Mouse (Mus musculus) neural tube, embryonic 14.5 days (tissue): ENCODE measurements around the gene Ajm1. TPM values are rescaled to one million over a fixed set of nuclear protein-coding genes. Genes with fewer than 3 reads are reported as not detected.

Experiments used
- ATAC-seq: fragments of 200-750 bp; cut with Nextera tagmentation; 2 replicates; pipeline ENCODE4 v1.8.0; 2017; ENCODE audit warnings: low read depth, mild to moderate bottlenecking, moderate TSS enrichment, moderate library complexity
- H3K27ac ChIP-seq: fragments of 300-500 bp; sonication (generic); 2 replicates; pipeline ENCODE4 v1.5.1; 2014; ENCODE audit warnings: low read depth, mild to moderate bottlenecking, control low read depth, low read length, moderate library complexity, mixed read lengths
- H3K27me3 ChIP-seq: fragments of 300-500 bp; sonication (generic); 2 replicates; pipeline ENCODE4 v1.6.1; 2014; ENCODE audit warnings: low read length; ENCODE audit not compliant: control insufficient read depth, insufficient read depth
- H3K36me3 ChIP-seq: fragments of 300-500 bp; sonication (generic); 2 replicates; pipeline ENCODE4 v1.6.1; 2014; ENCODE audit warnings: low read length, mixed read lengths; ENCODE audit not compliant: control insufficient read depth, insufficient read depth
- H3K4me1 ChIP-seq: fragments of 300-500 bp; sonication (generic); 2 replicates; pipeline ENCODE4 v1.6.1; 2014; ENCODE audit warnings: low read length; ENCODE audit not compliant: control insufficient read depth, insufficient read depth
- H3K4me2 ChIP-seq: fragments of 300-500 bp; sonication (generic); 2 replicates; pipeline ENCODE4 v1.6.1; 2014; ENCODE audit warnings: mild to moderate bottlenecking, low read depth, low read length, control low read depth
- H3K4me3 ChIP-seq: fragments of 300-500 bp; sonication (generic); 2 replicates; pipeline ENCODE4 v1.5.1; 2014; ENCODE audit warnings: low read depth, low read length, control low read depth, mixed read lengths
- H3K9ac ChIP-seq: fragments of 300-500 bp; sonication (generic); replicated peaks from 2 replicates; pipeline ENCODE4 v1.6.1; 2014; ENCODE audit warnings: low read depth, mild to moderate bottlenecking, control low read depth, low read length, mixed read lengths
- H3K9me3 ChIP-seq: fragments of 300-500 bp; sonication (generic); 2 replicates; pipeline ENCODE4 v1.6.1; 2016; ENCODE audit warnings: low read length; ENCODE audit not compliant: control insufficient read depth
- WGBS: fragments of 180-500 bp; shearing (Covaris S2); extraction: QIAGEN DNeasy Blood & Tissue Kit; methylation state at CpG from one replicate; pipeline ENCODE4 v1.1.7; 2014; 5-methylcytosine and 5-hydroxymethylcytosine counted together
- polyA plus RNA-seq: library from polyadenylated mRNA; unstranded; fragments of >200 nt; fragmentation: Nextera tagmentation; extraction: Ambion mirVana; gene quantifications from 2 replicates; pipeline ENCODE4 v1.2.1, GENCODE M21; 2014

Gene Ajm1
- 8.1 and 13.3 TPM in 2 replicates for polyA plus RNA-seq

GRCm38 (mm10) chr2:25581294-25581864, at the start of gene Ajm1:
TSS of gene Ajm1 (minus strand) at chr2:25581757.
- H3K4me1 ChIP-seq = peaks cover 43% of the 10 kb centered on the region

GRCm38 (mm10) chr2:25628738-25629137, 47.2 kb upstream of the Ajm1 start:
- H3K4me1 ChIP-seq = no peaks in the 10 kb centered on the region
- 46% methylated on average over 4 of the region's 4 CpGs for WGBS
- H3K27me3 ChIP-seq = no peaks in the 10 kb centered on the region
- H3K4me3 ChIP-seq = no peak overlapping the region
- no peak for ATAC-seq
- no peaks in the 10 kb centered on the region for H3K36me3 ChIP-seq
- no peak overlapping the region for H3K4me2 ChIP-seq
- no peaks in the 10 kb centered on the region for H3K9me3 ChIP-seq
- no peak overlapping the region for H3K27ac ChIP-seq
- no peak overlapping the region for H3K9ac ChIP-seq

More at GRCm38 (mm10) chr2:25581294-25581864, at the start of gene Ajm1:
- Histone ChIP-seq H3K9me3 (no peaks in the 10 kb centered on the region), H3K27me3 (peaks cover 41% of the 10 kb centered on the region), H3K4me2 (peak within 1 kb of the TSS; percentile 66), H3K4me3 (peak within 1 kb of the TSS; percentile 51), H3K36me3 (peaks cover 10% of the 10 kb centered on the region; the same call in 1 of the 2 replicates), H3K9ac (peak within 1 kb of the TSS; percentile 56), H3K27ac (peak within 1 kb of the TSS; percentile 62)
- WGBS = 6% methylated on average over 19 of the region's 19 CpGs
- ATAC-seq = peak; percentile 76

GRCm38 (mm10) chr2:25627811-25628210, 46.3 kb upstream of the Ajm1 start, which contains the start of gene Fcna:
TSS of gene Fcna (minus strand) at chr2:25628030.
- WGBS = 82% methylated on average over 6 of the region's 6 CpGs
- H3K9ac ChIP-seq = no peak within 1 kb of the TSS
- H3K4me3 ChIP-seq = no peak within 1 kb of the TSS
- no peak within 1 kb of the TSS for H3K4me2 ChIP-seq
- H3K9me3 ChIP-seq = no peaks in the 10 kb centered on the region
- ATAC-seq = no peak
- H3K27me3 ChIP-seq = no peaks in the 10 kb centered on the region
- H3K4me1 ChIP-seq = no peaks in the 10 kb centered on the region
- H3K36me3 ChIP-seq = no peaks in the 10 kb centered on the region
- H3K27ac ChIP-seq = no peak within 1 kb of the TSS

- Histone ChIP-seq H3K4me2 (no peak overlapping the region), H3K36me3 (no peaks in the 10 kb centered on the region), H3K27ac (no peak overlapping the region), H3K9me3 (no peaks in the 10 kb centered on the region), H3K4me1 (0 out of 2 replicates have a peak, but pooled peaks cover 3% of the 10 kb centered on the region), H3K9ac (no peak overlapping the region), H3K27me3 (no peaks in the 10 kb centered on the region), H3K4me3 (no peak overlapping the region)
- 56% methylated on average over 5 of the region's 5 CpGs for WGBS
- no peak for ATAC-seq
Observed at GRCm38 (mm10) chr2:25625986-25626385, 44.4 kb upstream of the Ajm1 start.

- Histone ChIP-seq H3K9me3 (no peaks in the 10 kb centered on the region), H3K4me1 (0 out of 2 replicates have a peak, but pooled peaks cover 3% of the 10 kb centered on the region), H3K4me2 (peak within 1 kb of the TSS; percentile 76), H3K9ac (peak within 1 kb of the TSS; percentile 77), H3K27me3 (peaks cover 4% of the 10 kb centered on the region; the same call in 1 of the 2 replicates), H3K36me3 (no peaks in the 10 kb centered on the region), H3K4me3 (peak within 1 kb of the TSS; percentile 49), H3K27ac (peak within 1 kb of the TSS; percentile 52; the same call in 1 of the 2 replicates)
- peak; percentile 95 for ATAC-seq
- WGBS = 8% methylated on average over 34 of the region's 34 CpGs
Observed at GRCm38 (mm10) chr2:25621229-25622200, 40.0 kb upstream of the Ajm1 start, which contains the start of gene Tmem141. TSS of gene Tmem141 (minus strand) at chr2:25622005.

- Histone ChIP-seq H3K27ac (no peak overlapping the region), H3K9me3 (no peaks in the 10 kb centered on the region), H3K36me3 (no peaks in the 10 kb centered on the region), H3K4me1 (0 out of 2 replicates have a peak, but pooled peaks cover 3% of the 10 kb centered on the region), H3K9ac (no peak overlapping the region), H3K27me3 (peaks cover 6% of the 10 kb centered on the region; the same call in 1 of the 2 replicates), H3K4me3 (no peak overlapping the region), H3K4me2 (peak overlapping the region; percentile 76; the same call in 1 of the 2 replicates)
- 91% methylated on average over 4 of the region's 4 CpGs for WGBS
- ATAC-seq = no peak
Observed at GRCm38 (mm10) chr2:25620852-25621228, 39.3 kb upstream of the Ajm1 start.

- peaks cover 10% of the 10 kb centered on the region; the same call in 1 of the 2 replicates for H3K27me3 ChIP-seq
Observed at GRCm38 (mm10) chr2:25620386-25620785, 38.8 kb upstream of the Ajm1 start.

GRCm38 (mm10) chr2:25617578-25617977, 36.0 kb upstream of the Ajm1 start, which contains the start of gene Ccdc183:
TSS of gene Ccdc183 (minus strand) at chr2:25617678.
- no peak within 1 kb of the TSS for H3K27ac ChIP-seq
- H3K4me1 ChIP-seq = 0 out of 2 replicates have a peak, but pooled peaks cover 3% of the 10 kb centered on the region
- H3K4me2 ChIP-seq = no peak within 1 kb of the TSS
- no peaks in the 10 kb centered on the region for H3K36me3 ChIP-seq
- H3K27me3 ChIP-seq = peaks cover 13% of the 10 kb centered on the region; the same call in 1 of the 2 replicates
- WGBS = 87% methylated on average over 3 of the region's 3 CpGs
- H3K4me3 ChIP-seq = no peak within 1 kb of the TSS
- no peak for ATAC-seq
- no peak within 1 kb of the TSS for H3K9ac ChIP-seq
- no peaks in the 10 kb centered on the region for H3K9me3 ChIP-seq

More at GRCm38 (mm10) chr2:25620386-25620785, 38.8 kb upstream of the Ajm1 start:
- Histone ChIP-seq H3K36me3 (no peaks in the 10 kb centered on the region), H3K4me3 (no peak overlapping the region), H3K4me2 (no peak overlapping the region), H3K9ac (no peak overlapping the region), H3K9me3 (no peaks in the 10 kb centered on the region), H3K27ac (no peak overlapping the region), H3K4me1 (0 out of 2 replicates have a peak, but pooled peaks cover 3% of the 10 kb centered on the region)
- WGBS = 88% methylated on average over 6 of the region's 6 CpGs
- ATAC-seq = no peak
